Mouse (Mus musculus): ENCODE data around the gene Hdgfl2. TPM values are rescaled to one million over a fixed set of nuclear protein-coding genes. Genes with fewer than 3 reads are reported as not detected.
A peak's percentile ranks its signal among the peaks of the same experiment; 100 is the strongest.

Hdgfl2 gene
- polyA plus RNA-seq, 1 experiment from 2014 or later, result 59.0 TPM

DNA sequence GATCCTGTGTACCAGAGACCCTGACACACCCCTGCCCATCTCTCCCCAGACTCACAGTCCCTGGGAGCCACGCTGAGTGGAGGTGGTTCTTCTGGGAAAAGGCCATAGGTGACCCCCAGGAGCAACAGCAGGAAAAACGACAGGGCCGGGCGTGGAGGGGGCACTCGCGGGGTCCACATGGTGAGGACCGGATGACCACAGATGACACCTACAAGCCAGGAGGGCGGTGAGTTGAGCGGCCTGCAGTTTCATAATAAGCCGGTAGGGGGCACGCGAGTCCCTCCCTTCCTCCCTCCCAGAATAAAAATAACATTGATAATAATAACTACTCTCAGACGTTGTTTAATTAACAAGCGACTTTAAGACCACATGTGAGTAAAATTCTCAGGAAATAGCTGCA lies 53.2 kb downstream of the Hdgfl2 start:
- DNase-seq (peak; percentile 51), ATAC-seq (ENCODE audit: low read depth) (no peak)

DNA sequence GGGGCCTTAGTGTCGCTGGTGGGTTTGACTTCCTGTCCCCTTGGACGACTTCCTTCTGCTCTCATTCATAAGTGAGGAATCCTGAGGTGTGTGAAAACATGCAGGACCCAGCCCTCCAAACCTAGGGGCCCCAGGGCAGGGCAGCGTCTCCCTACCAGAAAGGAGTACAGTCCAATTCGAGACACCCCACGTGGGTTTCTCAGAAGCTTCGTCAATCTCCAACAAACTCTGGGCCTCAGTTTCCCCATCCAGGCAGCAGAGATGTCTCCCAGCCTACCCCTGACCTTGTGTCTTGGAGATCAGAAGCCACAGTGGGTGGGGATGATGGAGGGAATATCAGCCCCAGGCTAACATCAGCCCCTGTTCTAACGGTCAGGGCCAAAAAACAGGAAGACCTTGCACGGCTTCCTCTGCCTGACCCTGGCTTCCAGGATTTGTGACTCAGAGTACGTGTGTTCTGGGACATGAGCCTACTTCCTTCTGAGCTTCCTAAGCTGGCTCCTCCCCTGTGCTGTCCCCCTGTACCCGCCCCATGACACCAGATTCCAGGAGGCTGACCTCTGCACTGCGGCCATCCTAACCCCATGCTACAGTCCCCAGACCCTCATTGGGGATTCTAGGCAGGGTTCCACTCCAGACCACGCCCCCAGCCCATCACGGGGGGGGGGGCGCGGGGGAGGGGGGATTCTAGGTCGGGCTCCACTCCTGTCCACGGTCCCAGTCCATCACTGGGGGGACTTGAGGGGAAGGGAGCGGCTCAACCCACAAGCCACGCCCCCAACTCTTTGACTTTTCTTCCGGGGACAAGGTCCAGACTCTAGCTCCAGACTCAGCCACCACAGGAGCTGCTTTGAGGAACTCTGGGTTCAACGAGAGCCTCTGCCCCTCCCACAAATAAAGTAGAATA lies 54.3 kb downstream of the Hdgfl2 start:
- peaks cover 13% of the 10 kb centered on the region for H3K27me3 ChIP-seq
- H3K9ac ChIP-seq, result peak overlapping the region; percentile 52
- H3K4me3 ChIP-seq (replicated peaks), result peak overlapping the region; percentile 58
- WGBS (ENCODE audit: insufficient replicate concordance), result 4% methylated on average over 20 of the region's 21 CpGs
- ATAC-seq (ENCODE audit: low read depth), result peak; percentile 76
- H3K9me3 ChIP-seq (replicated peaks), result no peaks in the 10 kb centered on the region
- H3K4me2 ChIP-seq, result peak overlapping the region; percentile 82
- H3K27ac ChIP-seq, result peak overlapping the region; percentile 72
- peak; percentile 35 for DNase-seq
- peaks cover 5% of the 10 kb centered on the region for H3K36me3 ChIP-seq
- peaks cover 42% of the 10 kb centered on the region for H3K4me1 ChIP-seq (replicated peaks)

More for the DNA sequence above, 53.2 kb downstream of the Hdgfl2 start:
- 0 out of 2 replicates have a peak overlapping the region, but pooled peaks have one; percentile 7 for H3K4me2 ChIP-seq
- H3K27ac ChIP-seq, result no peak overlapping the region
- H3K27me3 ChIP-seq, result peaks cover 4% of the 10 kb centered on the region; the same call in 1 of the 2 replicates
- no peaks in the 10 kb centered on the region for H3K9me3 ChIP-seq (replicated peaks)
- peaks cover 5% of the 10 kb centered on the region for H3K36me3 ChIP-seq
- WGBS (ENCODE audit: insufficient replicate concordance), result 4% methylated on average over 14 of the region's 14 CpGs
- H3K4me3 ChIP-seq (replicated peaks), result no peak overlapping the region
- H3K9ac ChIP-seq, result no peak overlapping the region
- H3K4me1 ChIP-seq (replicated peaks), result peaks cover 32% of the 10 kb centered on the region

DNA sequence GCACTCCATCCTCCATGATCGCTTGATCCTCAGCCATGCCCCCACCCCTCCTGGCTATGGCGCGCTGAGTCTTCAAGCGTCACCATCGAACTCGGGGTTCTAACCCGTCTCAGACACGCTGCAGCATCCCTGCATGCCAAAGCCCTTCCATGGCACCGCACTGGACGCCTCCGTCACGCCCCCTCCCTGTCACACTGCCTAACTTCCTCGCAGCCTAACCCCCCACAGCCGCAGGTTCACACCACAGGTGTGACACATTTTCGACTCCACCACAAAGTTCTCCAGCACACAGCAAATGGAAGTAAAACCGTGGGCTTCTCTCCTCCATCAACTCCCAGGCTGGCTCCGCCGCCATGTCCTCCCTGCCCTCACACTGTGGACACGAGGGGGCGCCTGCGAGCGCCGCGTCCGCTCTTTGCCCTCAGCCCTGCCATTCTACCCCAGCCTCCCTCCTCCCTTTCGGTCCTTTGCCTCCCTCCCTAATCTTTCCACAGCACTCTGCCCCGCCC lies 55.1 kb downstream of the Hdgfl2 start:
- Histone ChIP-seq H3K4me1 (replicated peaks) (peaks cover 47% of the 10 kb centered on the region), H3K4me2 (peak overlapping the region; percentile 82), H3K4me3 (replicated peaks) (peak overlapping the region; percentile 58), H3K9ac (peak overlapping the region; percentile 52), H3K9me3 (replicated peaks) (no peaks in the 10 kb centered on the region), H3K36me3 (peaks cover 5% of the 10 kb centered on the region), H3K27me3 (peaks cover 21% of the 10 kb centered on the region), H3K27ac (peak overlapping the region; percentile 72)
- ATAC-seq (ENCODE audit: low read depth) (peak; percentile 32), DNase-seq (peak; percentile 53)
- under 1% methylated on average over 27 of the region's 27 CpGs for WGBS (ENCODE audit: insufficient replicate concordance)

DNA sequence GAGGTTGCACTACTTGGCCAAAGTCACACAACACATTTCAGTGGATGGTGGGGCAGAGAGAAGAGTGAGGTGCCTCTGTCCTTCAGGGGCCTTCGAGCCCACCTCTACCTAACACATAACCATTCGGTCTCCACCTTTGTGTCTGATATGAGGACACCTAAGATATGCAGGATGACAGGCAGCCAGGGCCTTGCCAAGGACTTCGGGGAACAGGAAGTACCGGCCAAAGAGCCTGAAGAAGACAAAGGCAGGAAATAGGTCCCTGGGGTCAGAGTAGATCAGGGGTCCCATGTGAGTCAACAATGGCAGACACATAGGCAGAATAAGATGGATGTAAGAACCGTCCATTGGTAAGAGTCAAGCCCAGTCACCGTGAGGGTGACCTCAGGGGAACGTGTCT lies 57.1 kb downstream of the Hdgfl2 start:
- DNase-seq (no peak), ATAC-seq (ENCODE audit: low read depth) (no peak)

DNA sequence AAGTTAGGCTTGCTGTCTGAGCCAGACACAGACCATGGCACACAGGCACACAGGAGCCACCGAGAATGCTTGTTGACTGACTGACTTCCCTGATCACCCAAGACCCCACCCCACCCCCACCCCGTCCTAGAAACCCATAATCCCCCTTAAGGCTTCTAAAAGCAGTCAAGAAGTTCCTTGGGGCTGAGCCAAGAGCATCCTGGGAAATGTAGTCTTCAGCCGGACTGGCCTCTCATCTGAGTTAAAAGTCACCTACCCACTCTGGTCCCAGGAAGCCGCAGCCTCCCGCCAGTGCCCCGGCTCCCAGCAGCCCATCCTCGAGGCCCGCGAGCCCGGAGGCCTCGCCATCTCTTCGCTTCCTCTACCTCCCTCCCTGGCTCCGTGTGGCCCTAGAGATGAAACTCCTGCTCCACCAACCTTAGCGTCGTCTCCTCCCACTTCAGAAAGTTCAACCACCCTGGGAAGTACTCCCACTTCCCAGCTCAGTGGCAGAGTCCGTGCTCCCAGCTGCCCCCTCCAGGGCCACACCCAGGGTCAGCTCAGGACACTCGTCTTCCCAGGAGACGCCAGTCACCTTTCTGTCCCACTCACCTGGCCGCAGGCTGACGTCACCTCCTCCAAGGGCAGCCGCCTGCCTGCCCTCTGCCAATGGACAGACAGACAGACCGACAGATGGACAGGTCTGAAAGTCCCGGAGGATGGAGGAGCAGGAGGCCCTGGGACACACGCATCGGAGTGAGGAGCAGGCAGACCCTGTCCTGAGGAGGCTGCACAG lies 58.6 kb downstream of the Hdgfl2 start:
- H3K36me3 ChIP-seq, result no peaks in the 10 kb centered on the region
- WGBS (ENCODE audit: insufficient replicate concordance), result 35% methylated on average over 25 of the region's 25 CpGs
- DNase-seq (no peak), ATAC-seq (ENCODE audit: low read depth) (no peak)
- H3K4me2 ChIP-seq, result peak overlapping the region; percentile 15; the same call in 1 of the 2 replicates
- H3K9ac ChIP-seq, result no peak overlapping the region
- H3K4me1 ChIP-seq (replicated peaks), result peaks cover 62% of the 10 kb centered on the region
- no peak overlapping the region; the same call in 1 of the 2 replicates for H3K4me3 ChIP-seq (replicated peaks)
- H3K27me3 ChIP-seq, result peaks cover 56% of the 10 kb centered on the region
- H3K9me3 ChIP-seq (replicated peaks), result no peaks in the 10 kb centered on the region
- H3K27ac ChIP-seq, result no peak overlapping the region

More for the DNA sequence above, 57.1 kb downstream of the Hdgfl2 start:
- Histone ChIP-seq H3K27me3 (peaks cover 41% of the 10 kb centered on the region), H3K4me2 (no peak overlapping the region), H3K4me3 (replicated peaks) (no peak overlapping the region), H3K4me1 (replicated peaks) (peaks cover 60% of the 10 kb centered on the region), H3K27ac (no peak overlapping the region), H3K9me3 (replicated peaks) (no peaks in the 10 kb centered on the region), H3K36me3 (no peaks in the 10 kb centered on the region), H3K9ac (no peak overlapping the region)
- 65% methylated on average over 7 of the region's 7 CpGs for WGBS (ENCODE audit: insufficient replicate concordance)

DNA sequence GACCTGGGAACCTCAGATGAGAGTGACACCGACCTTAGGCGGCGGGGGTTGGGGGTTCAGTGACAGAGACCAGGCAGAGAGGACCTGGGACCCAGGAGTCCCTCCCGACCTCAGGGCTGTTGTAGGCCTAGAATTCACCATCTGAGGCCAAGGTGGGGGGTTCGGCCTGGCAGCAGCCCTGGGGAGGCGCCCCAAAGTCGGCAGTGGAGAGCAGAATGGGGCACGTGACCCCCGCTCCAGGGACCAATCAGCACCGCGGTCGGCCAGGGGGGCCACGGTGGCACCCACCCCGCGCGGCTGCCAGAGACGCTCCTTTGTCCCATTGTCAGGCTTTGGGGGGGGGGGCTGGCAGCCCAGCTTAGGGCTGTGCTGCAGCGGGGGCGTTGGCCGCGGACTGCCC lies 59.9 kb downstream of the Hdgfl2 start:
- H3K9ac ChIP-seq, result peak overlapping the region; percentile 49
- H3K36me3 ChIP-seq, result no peaks in the 10 kb centered on the region
- peaks cover 49% of the 10 kb centered on the region for H3K4me1 ChIP-seq (replicated peaks)
- 13% methylated on average over 17 of the region's 21 CpGs for WGBS (ENCODE audit: insufficient replicate concordance)
- no peak overlapping the region for H3K27ac ChIP-seq
- peak overlapping the region; percentile 85 for H3K4me2 ChIP-seq
- H3K9me3 ChIP-seq (replicated peaks), result no peaks in the 10 kb centered on the region
- peak overlapping the region; percentile 63 for H3K4me3 ChIP-seq (replicated peaks)
- no peak for DNase-seq
- peaks cover 69% of the 10 kb centered on the region for H3K27me3 ChIP-seq
- ATAC-seq (ENCODE audit: low read depth), result no peak

DNA sequence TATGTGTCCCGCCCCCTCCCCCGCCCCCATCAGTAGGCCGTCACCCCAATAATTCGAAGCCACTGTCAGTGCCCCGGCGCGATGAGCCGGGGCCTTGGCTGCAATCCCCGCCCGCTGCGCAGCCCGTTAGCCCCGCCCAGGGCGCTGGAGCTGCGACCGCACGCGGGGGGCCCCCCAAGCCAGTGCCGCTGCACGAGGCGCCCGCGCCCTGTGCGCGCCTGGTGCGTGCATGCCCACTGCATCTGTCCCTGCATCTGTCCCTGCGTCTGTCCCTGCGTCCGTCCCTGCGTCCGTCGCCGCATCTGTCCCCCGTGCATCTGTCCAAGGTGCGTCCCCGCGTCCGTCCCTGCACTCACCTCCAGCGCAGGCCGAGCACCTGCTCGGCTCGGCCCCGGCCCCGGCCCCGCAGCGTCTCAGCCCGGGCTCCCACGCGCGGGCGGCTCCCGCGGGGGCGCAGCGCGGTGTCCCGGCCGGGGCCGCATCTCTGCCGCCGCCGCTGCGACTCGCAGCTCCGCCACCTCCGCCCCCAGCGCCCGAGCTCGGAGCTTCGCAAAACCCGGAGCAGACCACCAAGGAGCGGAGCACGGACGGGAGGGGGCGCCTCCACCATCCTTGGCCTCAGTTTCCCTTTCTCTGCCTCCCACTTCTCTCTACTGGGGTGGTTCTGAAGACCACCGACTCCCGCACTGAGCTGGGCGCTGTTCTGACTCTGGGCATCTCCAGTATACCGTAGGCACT lies 60.6 kb downstream of the Hdgfl2 start, which contains the start of gene Sema6b:
Gene Sema6b (minus strand): TSS at position 486 of the 738 bp plus-strand sequence.
- under 1% methylated on average over 79 of the region's 79 CpGs for WGBS (ENCODE audit: insufficient replicate concordance)
- ATAC-seq (ENCODE audit: low read depth) (peak; percentile 50), DNase-seq (no peak)
- Histone ChIP-seq H3K4me1 (replicated peaks) (peaks cover 42% of the 10 kb centered on the region), H3K9me3 (replicated peaks) (no peaks in the 10 kb centered on the region), H3K4me2 (peak within 1 kb of the TSS; percentile 85), H3K36me3 (no peaks in the 10 kb centered on the region), H3K27me3 (peaks cover 75% of the 10 kb centered on the region), H3K4me3 (replicated peaks) (peak within 1 kb of the TSS; percentile 63), H3K9ac (peak within 1 kb of the TSS; percentile 49), H3K27ac (no peak within 1 kb of the TSS)

DNA sequence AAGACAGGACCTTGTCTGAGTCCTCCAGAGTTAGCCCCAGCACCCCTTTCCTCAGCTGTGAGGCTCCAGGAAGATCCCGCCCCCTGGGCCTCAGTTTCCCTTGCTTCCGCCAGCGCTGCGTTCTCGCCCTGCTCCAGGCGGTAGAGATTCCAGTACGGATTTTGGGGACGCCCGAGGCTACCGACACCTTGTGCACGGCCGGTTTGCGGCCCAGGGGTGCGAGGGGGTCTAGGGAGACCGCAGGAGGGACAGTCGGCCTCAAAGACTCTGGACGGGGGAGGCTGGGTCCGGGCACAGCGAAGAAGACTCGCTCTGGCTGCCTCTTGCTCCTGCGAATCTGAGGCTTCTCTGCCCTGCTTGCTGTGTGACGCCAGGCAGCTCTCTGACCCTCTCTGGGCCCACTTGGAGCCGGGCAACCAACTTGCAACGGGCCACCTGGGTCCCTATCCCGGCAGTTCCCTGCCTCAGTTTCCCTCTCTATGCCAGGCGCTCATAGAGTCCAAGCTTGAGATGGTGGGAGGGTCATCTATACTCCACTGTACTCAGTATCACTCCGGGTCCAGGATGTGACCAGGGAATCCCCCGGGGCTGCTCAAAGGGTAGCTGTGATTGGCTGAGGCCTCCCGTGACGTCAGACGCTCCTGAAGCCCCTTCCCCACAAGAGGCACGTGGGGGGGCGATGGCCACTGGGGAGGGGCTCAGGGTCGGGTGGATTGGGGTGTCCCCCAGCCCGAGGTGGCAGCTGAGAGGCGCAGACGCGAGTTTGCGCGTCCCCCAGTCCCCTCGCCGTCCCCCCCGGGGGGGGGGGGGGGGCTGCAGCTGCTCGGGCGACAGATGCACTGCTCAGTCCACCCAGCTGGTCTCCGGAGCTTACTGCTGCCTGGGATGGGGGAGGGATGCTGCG lies 62.5 kb downstream of the Hdgfl2 start:
- WGBS (ENCODE audit: insufficient replicate concordance), result 2% methylated on average over 37 of the region's 47 CpGs
- Histone ChIP-seq H3K27me3 (peaks cover 94% of the 10 kb centered on the region), H3K36me3 (no peaks in the 10 kb centered on the region), H3K27ac (no peak overlapping the region), H3K4me3 (replicated peaks) (peak overlapping the region; percentile 32), H3K4me2 (peak overlapping the region; percentile 60), H3K4me1 (replicated peaks) (peaks cover 37% of the 10 kb centered on the region), H3K9ac (0 out of 2 replicates have a peak overlapping the region, but pooled peaks have one; percentile 15), H3K9me3 (replicated peaks) (no peaks in the 10 kb centered on the region)
- DNase-seq (no peak), ATAC-seq (ENCODE audit: low read depth) (no peak)

DNA sequence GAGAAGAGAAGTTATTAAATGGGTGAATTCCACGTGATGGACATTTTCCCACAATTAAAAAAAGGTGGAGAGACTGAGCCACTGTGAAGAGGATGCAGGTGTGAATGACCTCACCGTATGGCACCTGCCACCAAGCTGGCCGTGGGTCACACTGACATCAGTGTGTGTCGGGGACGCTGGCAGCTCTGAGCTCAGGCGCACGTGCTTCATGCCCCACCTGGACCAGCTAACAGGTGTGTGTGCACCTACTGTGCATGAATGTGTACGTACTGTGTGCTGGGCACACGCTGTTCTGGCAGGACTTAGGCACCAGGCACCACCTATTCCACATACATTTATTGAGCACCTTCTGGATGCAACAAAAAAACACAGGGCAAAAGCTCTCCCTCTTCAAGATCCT lies 65.1 kb downstream of the Hdgfl2 start:
- Histone ChIP-seq H3K4me1 (replicated peaks) (peaks cover 33% of the 10 kb centered on the region), H3K36me3 (no peaks in the 10 kb centered on the region), H3K27me3 (peaks cover 99% of the 10 kb centered on the region), H3K9me3 (replicated peaks) (no peaks in the 10 kb centered on the region), H3K4me2 (no peak overlapping the region), H3K9ac (no peak overlapping the region), H3K4me3 (replicated peaks) (no peak overlapping the region), H3K27ac (no peak overlapping the region)
- ATAC-seq (ENCODE audit: low read depth) (no peak), DNase-seq (no peak)
- 68% methylated on average over 9 of the region's 9 CpGs for WGBS (ENCODE audit: insufficient replicate concordance)

DNA sequence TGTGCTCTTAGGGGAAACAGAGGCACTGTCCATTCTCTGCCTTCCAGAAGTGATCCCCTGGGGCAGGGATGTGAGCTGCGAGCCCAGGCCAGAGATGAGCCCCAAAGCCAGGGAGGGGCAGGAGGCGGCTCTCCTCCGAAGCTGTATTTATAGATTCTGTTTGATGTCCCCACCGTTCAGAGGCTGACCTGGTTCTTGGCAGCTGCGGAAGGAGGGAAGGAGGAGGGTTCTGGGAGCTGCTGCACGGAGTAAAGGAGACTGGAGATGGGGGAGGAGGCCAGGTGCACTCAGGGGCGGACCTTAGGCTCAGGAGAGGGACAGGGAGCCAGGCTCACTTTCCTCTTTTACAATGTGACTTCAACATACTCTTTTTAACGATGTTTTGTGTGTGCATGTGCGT lies 66.7 kb downstream of the Hdgfl2 start:
- Histone ChIP-seq H3K27ac (no peak overlapping the region), H3K4me1 (replicated peaks) (peaks cover 24% of the 10 kb centered on the region), H3K36me3 (no peaks in the 10 kb centered on the region), H3K9ac (no peak overlapping the region), H3K4me3 (replicated peaks) (no peak overlapping the region), H3K27me3 (peaks cover 99% of the 10 kb centered on the region), H3K9me3 (replicated peaks) (no peaks in the 10 kb centered on the region), H3K4me2 (no peak overlapping the region)
- no peak for ATAC-seq (ENCODE audit: low read depth)
- WGBS (ENCODE audit: insufficient replicate concordance), result 26% methylated on average over 9 of the region's 9 CpGs
- no peak for DNase-seq

All from liver, embryonic 13.5 days (tissue).